Mouse (Mus musculus) heart, embryonic 11.5 days (tissue): ENCODE data around the gene Ip6k1. TPM values are rescaled to one million over a fixed set of nuclear protein-coding genes. Genes with fewer than 3 reads are reported as not detected.

Experiments used
- ATAC-seq: fragments of 200-750 bp; cut with Nextera tagmentation; replicated peaks from 2 replicates; pipeline ENCODE4 v1.8.0; 2017; ENCODE audit warnings: moderate library complexity; ENCODE audit not compliant: insufficient number of reproducible peaks, low FRiP score, low TSS enrichment
- H3K27ac ChIP-seq: fragments of 300-500 bp; sonication (generic); 2 replicates; pipeline ENCODE4 v1.5.1; 2014; ENCODE audit warnings: mild to moderate bottlenecking, low read depth, low read length
- H3K27me3 ChIP-seq: fragments of 300-500 bp; sonication (generic); 2 replicates; pipeline ENCODE4 v1.6.1; 2014; ENCODE audit warnings: mild to moderate bottlenecking, low read length, mixed read lengths; ENCODE audit not compliant: control insufficient read depth, insufficient read depth
- H3K36me3 ChIP-seq: fragments of 300-500 bp; sonication (generic); 2 replicates; pipeline ENCODE4 v1.6.1; 2014; ENCODE audit warnings: mild to moderate bottlenecking, low read length, moderate library complexity, mixed read lengths; ENCODE audit not compliant: control insufficient read depth, insufficient read depth
- H3K4me1 ChIP-seq: fragments of 300-500 bp; sonication (generic); 2 replicates; pipeline ENCODE4 v1.6.1; 2014; ENCODE audit warnings: low read length; ENCODE audit not compliant: control insufficient read depth, insufficient read depth
- H3K4me2 ChIP-seq: fragments of 300-500 bp; sonication (generic); 2 replicates; pipeline ENCODE4 v1.6.1; 2014; ENCODE audit warnings: mild to moderate bottlenecking, moderate library complexity
- H3K4me3 ChIP-seq: fragments of 300-500 bp; sonication (generic); 2 replicates; pipeline ENCODE4 v1.5.1; 2014; ENCODE audit warnings: low read depth, low read length
- H3K9ac ChIP-seq: fragments of 300-500 bp; sonication (generic); 2 replicates; pipeline ENCODE4 v1.6.1; 2014; ENCODE audit warnings: mild to moderate bottlenecking, low read depth, low read length, moderate library complexity
- H3K9me3 ChIP-seq: fragments of 300-500 bp; sonication (generic); replicated peaks from 2 replicates; pipeline ENCODE4 v1.6.1; 2016; ENCODE audit warnings: low read length; ENCODE audit not compliant: control insufficient read depth
- WGBS: fragments of 180-500 bp; shearing (Covaris S2); extraction: QIAGEN DNeasy Blood & Tissue Kit; methylation state at CpG from one replicate; pipeline ENCODE4 v1.1.7; 2014; ENCODE audit not compliant: insufficient replicate concordance; 5-methylcytosine and 5-hydroxymethylcytosine counted together
- microRNA-seq: library from miRNA; unstranded; fragments of <30 nt; microRNA quantifications from one replicate; pipeline ENCODE4, GENCODE M21; 2016; ENCODE audit warnings: borderline number of aligned reads
- polyA plus RNA-seq: library from polyadenylated mRNA; unstranded; fragments of >200 nt; fragmentation: Nextera tagmentation; extraction: Ambion mirVana; gene quantifications from 2 replicates; pipeline ENCODE4 v1.2.1, GENCODE M21; 2014

Gene Ip6k1
- polyA plus RNA-seq, 1 experiment from 2014 or later: 17.0 TPM

- H3K27ac ChIP-seq: peak overlapping the region; percentile 62
- peak overlapping the region; percentile 68; the same call in 1 of the 2 replicates for H3K9ac ChIP-seq
- 64% methylated on average over 10 of the region's 10 CpGs for WGBS
- peaks cover 6% of the 10 kb centered on the region for H3K36me3 ChIP-seq
- peak overlapping the region; percentile 91 for H3K4me3 ChIP-seq
- ATAC-seq: no peak
- peak overlapping the region; percentile 96 for H3K4me2 ChIP-seq
- H3K27me3 ChIP-seq: no peaks in the 10 kb centered on the region
- H3K4me1 ChIP-seq: peaks cover 24% of the 10 kb centered on the region; the same call in 1 of the 2 replicates
- H3K9me3 ChIP-seq: no peaks in the 10 kb centered on the region
Observed at GRCm38 (mm10) chr9:108095949-108096712, 93.8 kb downstream of the Ip6k1 start.

Small RNA genes within 50 kb of the gene (microRNA-seq; reads per million reads assigned to microRNA genes)
- gene Mir7088: not detected

Other genes starting within 250 kb of the Ip6k1 start
- gene Rbm5, start 231.5 kb upstream of the Ip6k1 start, polyA plus RNA-seq: 113 and 135 TPM in 2 replicates
- gene Rbm6, start 129.3 kb upstream of the Ip6k1 start, polyA plus RNA-seq: 46.0 and 51.3 TPM in 2 replicates
- 9.6 and 11.9 TPM in 2 replicates for gene Mon1a, start 114.3 kb upstream of the Ip6k1 start, polyA plus RNA-seq
- 1.3 and 1.6 TPM in 2 replicates for gene Mst1r, start 95.6 kb upstream of the Ip6k1 start, polyA plus RNA-seq
- gene Actl11, start 74.0 kb upstream of the Ip6k1 start, polyA plus RNA-seq: not detected in 2 replicates
- 0.46 and 0.70 TPM in 2 replicates for gene Camkv, start 66.8 kb upstream of the Ip6k1 start, polyA plus RNA-seq
- gene Traip, start 52.4 kb upstream of the Ip6k1 start, polyA plus RNA-seq: 14.5 and 16.7 TPM in 2 replicates
- 43.9 and 47.8 TPM in 2 replicates for gene Uba7, start 27.0 kb upstream of the Ip6k1 start, polyA plus RNA-seq
- gene Gm20661, start 19.4 kb upstream of the Ip6k1 start, polyA plus RNA-seq: 3.2 and 4.0 TPM in 2 replicates
- 66.6 and 66.8 TPM in 2 replicates for gene Inka1, start 16.6 kb upstream of the Ip6k1 start, polyA plus RNA-seq
- 7.0 and 10.2 TPM in 2 replicates for gene Cdhr4, start 10.0 kb upstream of the Ip6k1 start, polyA plus RNA-seq
- 0.52 and 0.90 TPM in 2 replicates for gene Gm20662, start 6.2 kb upstream of the Ip6k1 start, polyA plus RNA-seq
- gene Gmppb, start 46.7 kb downstream of the Ip6k1 start, polyA plus RNA-seq: 24.0 and 24.5 TPM in 2 replicates
- gene Amigo3, start 50.7 kb downstream of the Ip6k1 start, polyA plus RNA-seq: 1.1 and 1.9 TPM in 2 replicates
- 1.4 and 1.8 TPM in 2 replicates for gene Mst1, start 77.9 kb downstream of the Ip6k1 start, polyA plus RNA-seq
- 23.4 and 27.2 TPM in 2 replicates for gene Rnf123, start 80.8 kb downstream of the Ip6k1 start, polyA plus RNA-seq
- 64.5 and 70.7 TPM in 2 replicates for gene Apeh, start 92.1 kb downstream of the Ip6k1 start, polyA plus RNA-seq
- gene Bsn, start 187.9 kb downstream of the Ip6k1 start, polyA plus RNA-seq: 0.58 and 0.77 TPM in 2 replicates